Mouse (Mus musculus) mouse embryonic stem cell (cell line): ENCODE results near the gene Lrrc38.

Source experiments
- in situ Hi-C, 2 experiments: fragments of 300-500 bp; cut with MboI; formaldehyde crosslinking; loops; 1 replicate in 1 of 2; 3 replicates in 1 of 2; pipeline ENCODE4 v1.14.3; 2019 to 2020; ENCODE audit warnings: low sequenced_read_pairs in 2 of 2, low pct_unique_long_range_greater_than_20kb in 1 of 2, mixed read lengths in 1 of 2; ENCODE audit not compliant: unreplicated experiment in 1 of 2

Lrrc38 gene

DNA sequence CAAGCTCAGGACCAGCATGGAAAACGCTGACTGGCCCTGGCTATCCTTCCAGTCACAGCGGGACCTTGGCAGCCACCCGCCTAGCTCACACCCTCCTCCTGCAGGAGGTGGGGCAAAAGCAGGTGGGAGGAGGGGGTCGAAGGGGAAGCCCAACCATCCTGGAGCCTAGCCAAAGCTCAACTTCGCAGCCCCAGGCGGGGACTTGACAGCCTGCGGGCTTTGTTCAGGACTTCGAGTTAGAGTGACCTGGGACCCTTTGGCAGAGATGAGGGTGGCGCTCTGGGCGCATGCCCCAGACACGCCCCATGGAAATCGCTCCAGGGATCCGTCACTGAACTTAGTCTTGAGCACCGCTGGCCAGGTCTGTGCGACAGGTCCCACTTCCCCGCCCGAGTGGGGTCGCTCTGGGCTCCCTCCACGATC, at the start of gene Lrrc38:
TSS of gene Lrrc38 (plus strand) at position 274 of the 423 bp plus-strand sequence.
- in situ Hi-C loops, result no loop called here

- in situ Hi-C loops, result no loop called here
These were observed 49.4 kb upstream of the Lrrc38 start for GRCm38 (mm10) chr4:143300113-143300688.

- in situ Hi-C loops, result no loop called here
These were observed 48.5 kb upstream of the Lrrc38 start for GRCm38 (mm10) chr4:143301042-143301441.

DNA sequence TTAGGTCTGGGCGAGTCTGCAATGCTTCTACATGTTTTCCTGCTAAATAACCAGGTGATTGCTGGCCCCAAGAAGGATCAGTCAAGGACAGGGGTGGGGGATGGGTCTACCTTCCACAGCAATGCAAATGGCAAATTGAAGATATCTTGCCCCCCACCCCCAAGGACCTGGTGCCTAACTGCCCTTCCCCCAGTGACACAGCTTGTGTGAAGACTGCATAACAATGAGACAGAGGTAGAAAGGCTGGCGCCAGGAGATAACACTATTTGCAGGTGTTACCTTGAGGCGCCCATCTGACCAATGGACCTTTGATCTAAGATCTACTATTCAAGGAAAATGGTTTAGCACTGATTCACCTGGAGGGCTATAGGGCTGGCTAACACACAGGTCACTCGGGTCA, 47.7 kb upstream of the Lrrc38 start:
- in situ Hi-C loops, result no loop called here

DNA sequence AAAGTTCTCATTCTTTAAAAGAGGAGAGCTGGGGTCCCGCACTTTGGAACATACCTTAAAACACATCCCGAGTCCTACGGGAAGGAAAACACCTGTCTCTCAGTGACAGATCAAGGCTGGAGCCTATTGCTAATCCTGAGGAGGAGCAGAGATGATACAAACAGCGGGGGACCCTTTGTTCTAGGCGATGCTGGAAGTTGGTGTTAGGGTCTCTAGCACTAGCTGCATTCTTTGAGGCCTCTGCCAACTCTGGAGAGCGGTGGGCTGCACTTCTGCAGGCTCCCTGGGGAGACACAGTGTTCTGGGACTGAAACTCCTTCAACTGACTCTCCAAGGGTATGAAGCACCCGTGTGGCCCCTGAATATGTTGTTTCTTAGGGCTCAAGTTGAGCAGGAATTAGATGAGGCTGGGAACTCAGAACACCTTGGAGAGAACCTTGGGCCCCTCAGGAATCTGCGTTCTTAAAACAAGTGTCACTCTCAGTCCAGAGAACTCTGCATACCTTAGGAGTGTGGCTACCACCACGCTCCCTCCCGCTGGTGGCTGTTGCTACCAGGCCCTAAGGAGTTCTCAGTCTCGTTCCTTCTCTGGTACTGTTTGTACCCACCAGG, 47.2 kb upstream of the Lrrc38 start:
- in situ Hi-C loops, result no loop called here

DNA sequence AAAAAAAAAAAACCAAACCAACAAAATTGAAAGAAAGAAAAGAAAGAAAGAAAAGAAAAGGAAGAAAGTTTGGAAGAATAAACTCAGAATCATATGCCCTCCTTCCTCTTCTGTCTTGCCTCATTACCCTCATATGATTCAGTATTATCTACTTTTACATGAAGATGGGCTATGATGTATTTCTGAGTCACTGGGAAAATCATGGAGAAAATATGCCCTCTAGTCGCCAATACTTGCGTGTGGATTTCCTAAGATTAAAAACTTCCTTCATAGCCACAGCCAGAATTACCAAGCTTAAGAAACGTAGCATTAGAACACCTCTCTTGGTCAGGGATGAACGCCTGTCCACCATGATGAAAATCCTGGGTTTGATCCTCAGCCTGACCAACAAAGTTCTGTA, 44.5 kb upstream of the Lrrc38 start:
- in situ Hi-C loops, result no loop called here

DNA sequence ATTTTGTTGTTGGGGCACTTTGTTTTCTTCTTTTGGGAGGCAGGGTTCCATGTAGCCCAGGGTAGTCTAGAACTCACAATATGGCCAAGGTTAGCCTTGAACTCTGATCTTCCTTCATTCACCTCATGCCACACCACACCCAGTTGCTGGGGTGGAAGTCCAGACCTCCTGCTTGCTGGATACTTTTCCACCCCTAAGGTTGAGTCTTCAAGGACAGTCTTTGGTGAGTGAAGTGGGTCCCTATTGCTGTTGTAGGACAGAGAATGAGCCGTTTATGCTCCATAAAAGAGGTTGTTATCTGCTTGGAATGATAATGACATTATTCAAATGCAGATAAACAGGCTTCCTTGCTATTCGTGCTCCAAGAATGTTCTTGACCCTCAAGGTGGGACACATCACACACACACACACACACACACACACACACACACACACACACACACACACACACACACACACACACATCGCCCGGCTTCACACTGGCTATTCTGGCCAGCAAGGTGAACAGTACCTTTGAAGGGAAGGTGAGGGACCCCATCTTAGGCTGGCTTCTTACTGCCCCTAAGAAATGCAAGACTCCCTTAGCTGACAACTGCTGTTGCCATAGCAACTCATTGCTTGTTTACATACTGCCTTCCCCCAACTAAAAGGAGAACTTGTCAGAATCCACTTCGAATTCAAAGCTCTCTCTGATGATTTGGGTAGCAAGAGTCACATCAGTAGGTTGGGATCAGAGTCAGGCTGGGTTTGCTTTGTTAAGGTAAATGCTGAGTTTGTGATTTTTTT, 43.4 kb upstream of the Lrrc38 start:
- in situ Hi-C loops, result no loop called here

DNA sequence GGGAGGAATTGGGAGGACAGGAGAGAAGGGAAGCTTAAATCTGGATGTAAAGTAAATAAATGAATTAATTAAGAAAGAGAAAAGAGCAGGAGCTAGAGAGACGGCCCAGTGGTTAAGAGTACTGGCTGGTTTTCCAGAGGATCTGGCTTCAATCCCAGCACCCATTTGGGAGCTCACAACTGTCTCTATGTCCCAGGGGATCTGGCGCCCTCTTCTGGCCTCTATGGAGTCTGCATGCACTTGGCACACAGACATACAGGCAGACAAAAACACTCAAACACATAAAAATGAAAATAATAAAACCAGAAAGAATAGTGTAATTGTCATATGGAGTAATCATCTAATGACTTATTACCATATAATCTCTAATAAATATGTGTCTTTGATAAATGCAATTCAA, 38.2 kb upstream of the Lrrc38 start:
- in situ Hi-C loops, result loop anchor here in 1 of 2 experiments (10.0 kb wide), 1 partner anchor 57 kb away; no protein-coding TSS in a partner anchor

DNA sequence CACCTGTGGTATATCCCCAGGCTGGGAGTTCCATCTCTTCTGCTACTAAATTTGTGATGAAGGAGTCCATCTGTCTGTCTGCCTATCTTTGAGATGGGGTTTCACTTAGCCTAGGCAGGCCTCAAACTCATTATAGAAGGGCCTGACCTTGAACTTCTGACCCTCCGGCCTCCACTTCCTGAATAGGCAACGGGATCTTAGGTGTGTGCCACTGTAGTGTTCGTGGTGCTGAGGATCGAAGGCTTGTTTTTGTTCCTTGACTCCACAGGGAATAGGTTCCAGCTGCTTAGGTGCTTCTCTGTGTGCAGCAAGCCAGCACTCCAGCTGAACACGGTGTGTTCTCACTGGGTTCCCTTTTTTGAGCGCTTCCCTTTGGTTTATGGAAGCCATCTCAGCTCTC, 36.3 kb upstream of the Lrrc38 start:
- in situ Hi-C loops, result loop anchor here in 1 of 2 experiments (10.0 kb wide), 1 partner anchor 58 kb away; no protein-coding TSS in a partner anchor

- in situ Hi-C loops, result no loop called here
These were observed 25.2 kb upstream of the Lrrc38 start for GRCm38 (mm10) chr4:143324176-143324924.

DNA sequence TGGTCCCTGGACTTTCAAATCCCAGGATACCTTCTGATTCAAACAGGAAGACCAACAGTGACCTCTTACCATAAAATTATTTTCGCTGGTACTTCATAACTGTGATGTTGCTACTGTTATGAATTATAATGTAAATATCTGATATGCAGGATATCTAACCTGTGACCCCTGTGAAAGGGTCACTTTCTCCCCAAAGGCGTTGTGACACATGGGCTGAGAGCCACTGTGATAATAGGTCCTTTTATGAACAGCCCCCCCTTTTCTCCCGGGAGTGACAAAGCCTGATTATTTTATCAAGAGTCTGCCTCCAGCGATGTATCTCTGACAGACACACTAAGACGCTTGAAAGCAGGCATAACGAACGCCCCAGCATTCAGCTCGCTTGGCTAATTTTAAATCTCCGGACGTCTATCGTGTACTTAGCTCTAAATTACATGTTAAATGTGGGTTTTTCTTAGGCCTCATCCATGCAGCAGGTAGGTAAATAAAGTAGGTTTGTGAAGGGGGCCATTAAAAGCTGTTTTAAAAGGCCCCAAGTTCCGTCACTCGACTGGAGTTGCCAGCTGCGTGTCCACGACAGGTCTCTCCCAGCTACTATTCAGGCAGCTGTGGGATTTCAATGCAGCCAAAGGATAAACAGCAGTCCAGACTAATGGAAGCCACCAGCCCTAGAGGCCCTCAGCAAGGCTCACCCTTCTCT, 24.5 kb upstream of the Lrrc38 start:
- in situ Hi-C loops, result no loop called here

GRCm38 (mm10) chr4:143325625-143325941, 24.0 kb upstream of the Lrrc38 start:
- in situ Hi-C loops, result no loop called here

DNA sequence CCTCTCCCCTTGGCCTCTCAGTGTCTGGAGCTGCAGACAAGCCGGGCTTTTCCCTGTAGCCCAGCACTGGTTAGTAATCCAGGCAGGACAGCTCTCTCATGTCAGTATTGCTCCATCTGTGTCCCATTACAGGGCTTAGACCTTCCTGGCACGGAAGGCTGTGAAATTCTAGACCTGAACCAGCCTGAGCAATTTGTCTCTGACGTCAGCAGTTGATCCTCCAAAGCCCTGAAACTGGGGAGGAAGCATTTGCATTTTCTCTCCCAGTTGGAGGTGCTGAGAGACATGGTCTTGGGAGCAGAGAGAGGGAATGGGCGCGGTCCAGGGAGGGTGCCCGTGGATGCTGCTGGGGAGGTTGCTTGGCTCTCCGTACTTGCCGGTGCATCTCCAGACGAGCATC, 19.0 kb upstream of the Lrrc38 start:
- in situ Hi-C loops, result no loop called here

GRCm38 (mm10) chr4:143331787-143332186, 17.8 kb upstream of the Lrrc38 start:
- in situ Hi-C loops, result no loop called here

DNA sequence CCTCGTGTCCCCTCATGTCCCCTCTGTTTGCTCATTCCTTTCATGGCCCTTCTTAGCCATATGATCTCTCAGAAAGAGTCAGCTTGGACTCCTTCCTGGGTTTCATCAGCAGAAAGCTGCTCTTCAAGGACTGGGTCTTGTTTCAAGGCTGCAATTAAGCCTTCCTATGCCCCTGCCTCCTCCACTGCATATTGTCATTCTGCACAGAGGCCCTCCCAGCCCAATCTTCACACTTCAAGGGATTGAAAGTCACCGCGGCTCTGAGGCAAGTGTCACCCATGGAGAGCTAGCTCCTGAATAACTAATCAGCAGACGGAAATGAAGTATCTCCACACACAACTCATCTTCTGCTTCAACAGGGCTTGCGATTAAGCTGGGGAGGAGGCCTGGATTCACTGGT, 15.4 kb upstream of the Lrrc38 start:
- in situ Hi-C loops, result no loop called here

DNA sequence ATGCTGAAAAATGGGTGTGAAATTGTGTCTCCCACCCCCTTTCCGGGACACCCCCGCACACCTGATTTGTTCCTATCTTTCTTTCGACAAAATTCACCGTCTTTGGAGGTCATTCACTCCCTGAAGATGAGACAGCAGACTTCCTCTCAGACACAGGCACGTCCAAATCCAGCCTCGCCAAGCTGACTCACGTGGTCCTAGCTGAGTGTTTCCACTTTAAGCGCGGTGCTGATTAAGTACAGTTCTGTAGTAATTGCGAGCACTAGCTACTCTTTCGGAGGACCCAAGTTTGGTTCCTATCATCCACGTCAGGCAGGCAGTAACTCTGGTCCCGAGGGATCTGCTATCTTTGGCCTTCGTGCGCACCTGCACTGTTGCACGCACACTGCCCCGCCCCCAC, 14.6 kb upstream of the Lrrc38 start:
- in situ Hi-C loops, result no loop called here

GRCm38 (mm10) chr4:143336096-143336495, 13.5 kb upstream of the Lrrc38 start:
- in situ Hi-C loops, result no loop called here

DNA sequence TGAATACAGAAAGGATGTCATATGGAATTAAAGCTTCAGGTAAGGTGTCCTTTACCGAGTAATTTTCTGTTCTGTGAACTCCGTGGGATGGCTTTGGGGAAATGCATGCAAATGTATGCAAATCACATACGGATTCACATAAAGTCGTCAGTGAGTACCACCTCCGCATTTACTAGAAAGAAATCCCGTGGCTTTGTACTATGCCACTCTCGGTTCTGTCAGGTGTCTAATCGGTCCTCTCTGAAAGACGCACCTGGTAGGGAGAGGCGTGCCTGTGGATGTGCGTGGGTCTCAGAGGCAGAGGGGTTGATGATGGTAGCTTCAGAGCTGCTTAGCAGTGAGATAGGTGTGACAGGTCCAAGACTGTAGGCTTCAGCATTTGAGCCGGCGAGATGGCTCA, 9.7 kb upstream of the Lrrc38 start:
- in situ Hi-C loops, result no loop called here

- in situ Hi-C loops, result no loop called here
These were observed 8.1 kb upstream of the Lrrc38 start for GRCm38 (mm10) chr4:143341470-143341869.
